Mouse (Mus musculus): ENCODE measurements around the gene Ift52. TPM values are rescaled to one million over a fixed set of nuclear protein-coding genes. Genes with fewer than 3 reads are reported as not detected.

The Ift52 gene
- total and polyA plus RNA-seq, 3 experiments, result 16.5 to 22.1 (median 19.5) TPM

GRCm38 (mm10) chr2:163071590-163071989, 54.4 kb downstream of the Ift52 start:
- H3K9ac ChIP-seq (ENCODE audit: low read depth, low read length), result no peak overlapping the region
- H3K27ac ChIP-seq, result no peak overlapping the region
- 73% methylated on average over 3 of the region's 3 CpGs for WGBS
- no peaks in the 10 kb centered on the region for H3K79me2 ChIP-seq (replicated peaks; ENCODE audit: control insufficient read depth, insufficient read depth, low read length)
- TF ChIP-seq EP300 (IDR thresholded peaks at IDR 0.05; ENCODE audit: insufficient read depth, low read depth, low read length), result no peak
- TF ChIP-seq POLR2A (IDR thresholded peaks at IDR 0.05; ENCODE audit: insufficient read depth, low read depth, low read length), result no peak
- no peak for TF ChIP-seq CTCF (IDR thresholded peaks at IDR 0.05)
- no peak overlapping the region for H3K4me3 ChIP-seq
- no peak for DNase-seq
- no peaks in the 10 kb centered on the region for H3K27me3 ChIP-seq (ENCODE audit: control insufficient read depth, insufficient read depth, low read length)
- no peaks in the 10 kb centered on the region for H3K4me1 ChIP-seq (ENCODE audit: control insufficient read depth, insufficient read depth, low read length)
- H3K36me3 ChIP-seq (ENCODE audit: control insufficient read depth, insufficient read depth, low read length), result no peaks in the 10 kb centered on the region
- intact Hi-C loops (cut with DNase I), result no loop called here

GRCm38 (mm10) chr2:163073023-163073757, 56.0 kb downstream of the Ift52 start:
- Histone ChIP-seq H3K27ac (no peak overlapping the region), H3K79me2 (replicated peaks; ENCODE audit: control insufficient read depth, insufficient read depth, low read length) (no peaks in the 10 kb centered on the region), H3K36me3 (ENCODE audit: control insufficient read depth, insufficient read depth, low read length) (no peaks in the 10 kb centered on the region), H3K4me1 (ENCODE audit: control insufficient read depth, insufficient read depth, low read length) (no peaks in the 10 kb centered on the region), H3K4me3 (no peak overlapping the region), H3K9ac (ENCODE audit: low read depth, low read length) (no peak overlapping the region), H3K27me3 (ENCODE audit: control insufficient read depth, insufficient read depth, low read length) (no peaks in the 10 kb centered on the region)
- 94% methylated on average over 9 of the region's 9 CpGs for WGBS
- DNase-seq, result no peak
- TF ChIP-seq POLR2A (IDR thresholded peaks at IDR 0.05; ENCODE audit: insufficient read depth, low read depth, low read length), result no peak
- intact Hi-C loops (cut with DNase I), result no loop called here

- WGBS, result 86% methylated on average over 7 of the region's 7 CpGs
- intact Hi-C loops (cut with DNase I), result no loop called here
- no peaks in the 10 kb centered on the region for H3K79me2 ChIP-seq (replicated peaks; ENCODE audit: control insufficient read depth, insufficient read depth, low read length)
- H3K27ac ChIP-seq, result no peak overlapping the region
- H3K9ac ChIP-seq (ENCODE audit: low read depth, low read length), result no peak overlapping the region
- H3K4me3 ChIP-seq, result no peak overlapping the region
- no peaks in the 10 kb centered on the region for H3K36me3 ChIP-seq (ENCODE audit: control insufficient read depth, insufficient read depth, low read length)
- no peaks in the 10 kb centered on the region for H3K4me1 ChIP-seq (ENCODE audit: control insufficient read depth, insufficient read depth, low read length)
- H3K27me3 ChIP-seq (ENCODE audit: control insufficient read depth, insufficient read depth, low read length), result no peaks in the 10 kb centered on the region
- DNase-seq, result no peak
- TF ChIP-seq CTCF (IDR thresholded peaks at IDR 0.05) (no peak), EP300 (IDR thresholded peaks at IDR 0.05; ENCODE audit: insufficient read depth, low read depth, low read length) (no peak), POLR2A (IDR thresholded peaks at IDR 0.05; ENCODE audit: insufficient read depth, low read depth, low read length) (no peak)
These were observed 56.9 kb downstream of the Ift52 start for GRCm38 (mm10) chr2:163074006-163074405.

- no peaks in the 10 kb centered on the region for H3K4me1 ChIP-seq (ENCODE audit: control insufficient read depth, insufficient read depth, low read length)
- H3K27ac ChIP-seq, result no peak overlapping the region
- H3K4me3 ChIP-seq, result no peak overlapping the region
- no peak overlapping the region for H3K9ac ChIP-seq (ENCODE audit: low read depth, low read length)
- H3K79me2 ChIP-seq (replicated peaks; ENCODE audit: control insufficient read depth, insufficient read depth, low read length), result no peaks in the 10 kb centered on the region
- H3K36me3 ChIP-seq (ENCODE audit: control insufficient read depth, insufficient read depth, low read length), result no peaks in the 10 kb centered on the region
- 92% methylated on average over 12 of the region's 12 CpGs for WGBS
- TF ChIP-seq CTCF (IDR thresholded peaks at IDR 0.05) (no peak), EP300 (IDR thresholded peaks at IDR 0.05; ENCODE audit: insufficient read depth, low read depth, low read length) (no peak), POLR2A (IDR thresholded peaks at IDR 0.05; ENCODE audit: insufficient read depth, low read depth, low read length) (no peak)
- no peaks in the 10 kb centered on the region for H3K27me3 ChIP-seq (ENCODE audit: control insufficient read depth, insufficient read depth, low read length)
- no peak for DNase-seq
- intact Hi-C loops (cut with DNase I), result no loop called here
These were observed 57.7 kb downstream of the Ift52 start for GRCm38 (mm10) chr2:163074808-163075207.

GRCm38 (mm10) chr2:163075234-163075633, 58.1 kb downstream of the Ift52 start:
- Histone ChIP-seq H3K4me1 (ENCODE audit: control insufficient read depth, insufficient read depth, low read length) (no peaks in the 10 kb centered on the region), H3K79me2 (replicated peaks; ENCODE audit: control insufficient read depth, insufficient read depth, low read length) (no peaks in the 10 kb centered on the region), H3K27me3 (ENCODE audit: control insufficient read depth, insufficient read depth, low read length) (no peaks in the 10 kb centered on the region), H3K4me3 (no peak overlapping the region), H3K36me3 (ENCODE audit: control insufficient read depth, insufficient read depth, low read length) (no peaks in the 10 kb centered on the region), H3K27ac (no peak overlapping the region), H3K9ac (ENCODE audit: low read depth, low read length) (no peak overlapping the region)
- DNase-seq, result no peak
- intact Hi-C loops (cut with DNase I), result no loop called here
- 86% methylated on average over 3 of the region's 3 CpGs for WGBS
- TF ChIP-seq EP300 (IDR thresholded peaks at IDR 0.05; ENCODE audit: insufficient read depth, low read depth, low read length), result no peak
- no peak for TF ChIP-seq CTCF (IDR thresholded peaks at IDR 0.05)
- TF ChIP-seq POLR2A (IDR thresholded peaks at IDR 0.05; ENCODE audit: insufficient read depth, low read depth, low read length), result no peak

GRCm38 (mm10) chr2:163079041-163079440, 61.9 kb downstream of the Ift52 start:
- DNase-seq, result no peak
- WGBS, result 96% methylated on average over 4 of the region's 4 CpGs
- H3K27ac ChIP-seq, result no peak overlapping the region
- no peak overlapping the region for H3K4me3 ChIP-seq
- no peaks in the 10 kb centered on the region for H3K36me3 ChIP-seq (ENCODE audit: control insufficient read depth, insufficient read depth, low read length)
- TF ChIP-seq CTCF (IDR thresholded peaks at IDR 0.05) (no peak), EP300 (IDR thresholded peaks at IDR 0.05; ENCODE audit: insufficient read depth, low read depth, low read length) (no peak), POLR2A (IDR thresholded peaks at IDR 0.05; ENCODE audit: insufficient read depth, low read depth, low read length) (no peak)
- no peaks in the 10 kb centered on the region for H3K4me1 ChIP-seq (ENCODE audit: control insufficient read depth, insufficient read depth, low read length)
- H3K27me3 ChIP-seq (ENCODE audit: control insufficient read depth, insufficient read depth, low read length), result no peaks in the 10 kb centered on the region
- H3K79me2 ChIP-seq (replicated peaks; ENCODE audit: control insufficient read depth, insufficient read depth, low read length), result no peaks in the 10 kb centered on the region
- no peak overlapping the region for H3K9ac ChIP-seq (ENCODE audit: low read depth, low read length)
- intact Hi-C loops (cut with DNase I), result no loop called here

Data from heart, adult 2 months (tissue).